Mouse (Mus musculus): ENCODE data around the gene Trappc2l. TPM values are rescaled to one million over a fixed set of nuclear protein-coding genes. Genes with fewer than 3 reads are reported as not detected.
A peak's percentile ranks its signal among the peaks of the same experiment; 100 is the strongest.

Trappc2l gene
- polyA plus RNA-seq, 1 experiment, result 302 TPM

GRCm38 (mm10) chr8:122656056-122656999, 44.9 kb downstream of the Trappc2l start:
- WGBS, result 67% methylated on average over 13 of the region's 13 CpGs
- Histone ChIP-seq H3K4me3 (ENCODE audit: insufficient read depth, low read depth, low read length) (no peak overlapping the region), H3K4me1 (ENCODE audit: control insufficient read depth, insufficient read depth, low read length) (0 out of 2 replicates have a peak, but pooled peaks cover 8% of the 10 kb centered on the region), H3K36me3 (ENCODE audit: control insufficient read depth, insufficient read depth, low read length) (no peaks in the 10 kb centered on the region), H3K27me3 (replicated peaks; ENCODE audit: control insufficient read depth, insufficient read depth, low read length) (no peaks in the 10 kb centered on the region), H3K27ac (ENCODE audit: insufficient read depth, low read depth, low read length) (peak overlapping the region; percentile 52; the same call in 1 of the 2 replicates)
- TF ChIP-seq CTCF (conservative IDR thresholded peaks at IDR 0.05; ENCODE audit: insufficient read depth, insufficient read length, low read depth, low read length) (no peak), POLR2A (IDR thresholded peaks at IDR 0.05; ENCODE audit: low read depth, low read length) (no peak)
- DNase-seq, result peak; percentile 54

DNA sequence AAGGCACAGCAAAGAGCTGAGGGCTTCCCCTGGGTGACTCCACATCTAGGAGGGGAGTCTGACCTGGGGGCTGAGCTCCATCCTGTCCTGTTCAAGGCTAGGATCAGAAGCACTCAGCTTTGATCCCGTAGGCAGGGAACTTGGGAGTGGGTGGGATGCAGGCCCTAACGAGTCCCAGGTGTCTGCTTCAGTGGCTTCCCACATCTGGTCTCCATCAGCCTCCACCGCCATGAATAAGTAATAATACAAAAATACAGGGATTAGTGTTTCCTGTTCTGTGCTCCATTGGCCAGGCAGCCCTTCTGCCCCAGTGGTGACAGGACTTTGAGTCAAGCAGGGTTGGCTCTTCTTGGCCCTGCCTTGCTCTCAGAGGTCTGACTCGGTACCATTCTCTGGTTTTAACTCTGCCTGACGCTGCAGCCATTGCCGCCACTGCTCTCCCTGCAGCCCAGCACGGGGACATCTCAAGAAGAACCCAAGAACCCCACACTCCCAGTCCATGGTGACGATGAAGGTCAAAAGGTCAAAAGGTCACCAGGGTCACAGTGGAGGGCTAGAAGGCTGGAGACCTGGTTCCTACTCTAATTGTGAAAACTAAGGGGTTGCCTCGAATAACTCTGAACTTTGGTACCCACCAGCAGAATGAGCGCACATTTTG, 46.8 kb downstream of the Trappc2l start:
- H3K4me1 ChIP-seq (ENCODE audit: control insufficient read depth, insufficient read depth, low read length), result peaks cover 10% of the 10 kb centered on the region; the same call in 1 of the 2 replicates
- H3K27ac ChIP-seq (ENCODE audit: insufficient read depth, low read depth, low read length), result no peak overlapping the region
- DNase-seq, result no peak
- no peaks in the 10 kb centered on the region for H3K27me3 ChIP-seq (replicated peaks; ENCODE audit: control insufficient read depth, insufficient read depth, low read length)
- 64% methylated on average over 10 of the region's 10 CpGs for WGBS
- TF ChIP-seq CTCF (conservative IDR thresholded peaks at IDR 0.05; ENCODE audit: insufficient read depth, insufficient read length, low read depth, low read length), result no peak
- TF ChIP-seq POLR2A (IDR thresholded peaks at IDR 0.05; ENCODE audit: low read depth, low read length), result no peak
- H3K4me3 ChIP-seq (ENCODE audit: insufficient read depth, low read depth, low read length), result no peak overlapping the region
- no peaks in the 10 kb centered on the region for H3K36me3 ChIP-seq (ENCODE audit: control insufficient read depth, insufficient read depth, low read length)

DNA sequence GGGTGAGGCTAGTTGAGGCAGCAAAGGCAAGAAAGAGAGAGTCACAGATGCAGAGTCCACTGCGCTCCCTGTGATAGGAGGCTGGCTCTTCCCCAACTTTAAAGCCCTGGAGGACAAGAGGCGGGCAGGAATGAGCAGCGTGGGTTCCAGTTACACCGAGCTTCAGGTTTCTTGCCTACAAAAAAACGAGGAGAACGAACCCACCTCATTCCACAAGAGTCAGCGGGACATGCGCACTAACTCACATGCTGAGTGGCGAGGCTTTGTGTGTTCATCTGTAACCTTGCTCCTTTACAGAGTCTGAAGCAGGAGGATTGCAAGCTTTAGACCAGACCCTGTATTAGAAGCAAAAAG, 47.3 kb downstream of the Trappc2l start:
- H3K4me1 ChIP-seq (ENCODE audit: control insufficient read depth, insufficient read depth, low read length), result peaks cover 15% of the 10 kb centered on the region; the same call in 1 of the 2 replicates

GRCm38 (mm10) chr8:122660022-122660421, 48.6 kb downstream of the Trappc2l start:
- TF ChIP-seq CTCF (conservative IDR thresholded peaks at IDR 0.05; ENCODE audit: insufficient read depth, insufficient read length, low read depth, low read length), result peak; percentile 66
- no peak for TF ChIP-seq POLR2A (IDR thresholded peaks at IDR 0.05; ENCODE audit: low read depth, low read length)
- Histone ChIP-seq H3K27ac (ENCODE audit: insufficient read depth, low read depth, low read length) (no peak overlapping the region), H3K27me3 (replicated peaks; ENCODE audit: control insufficient read depth, insufficient read depth, low read length) (no peaks in the 10 kb centered on the region), H3K4me3 (ENCODE audit: insufficient read depth, low read depth, low read length) (no peak overlapping the region), H3K36me3 (ENCODE audit: control insufficient read depth, insufficient read depth, low read length) (no peaks in the 10 kb centered on the region), H3K4me1 (ENCODE audit: control insufficient read depth, insufficient read depth, low read length) (peaks cover 20% of the 10 kb centered on the region; the same call in 1 of the 2 replicates)
- DNase-seq, result peak; percentile 35
- WGBS, result 81% methylated on average over 2 of the region's 2 CpGs

More for the DNA sequence above, 47.3 kb downstream of the Trappc2l start:
- Histone ChIP-seq H3K27ac (ENCODE audit: insufficient read depth, low read depth, low read length) (no peak overlapping the region), H3K27me3 (replicated peaks; ENCODE audit: control insufficient read depth, insufficient read depth, low read length) (no peaks in the 10 kb centered on the region), H3K4me3 (ENCODE audit: insufficient read depth, low read depth, low read length) (no peak overlapping the region), H3K36me3 (ENCODE audit: control insufficient read depth, insufficient read depth, low read length) (no peaks in the 10 kb centered on the region)
- TF ChIP-seq CTCF (conservative IDR thresholded peaks at IDR 0.05; ENCODE audit: insufficient read depth, insufficient read length, low read depth, low read length), result no peak
- no peak for TF ChIP-seq POLR2A (IDR thresholded peaks at IDR 0.05; ENCODE audit: low read depth, low read length)
- no peak for DNase-seq
- WGBS, result 57% methylated on average over 9 of the region's 9 CpGs

GRCm38 (mm10) chr8:122661138-122661537, 49.7 kb downstream of the Trappc2l start:
- Histone ChIP-seq H3K27me3 (replicated peaks; ENCODE audit: control insufficient read depth, insufficient read depth, low read length) (no peaks in the 10 kb centered on the region), H3K27ac (ENCODE audit: insufficient read depth, low read depth, low read length) (peak overlapping the region; percentile 20), H3K4me1 (ENCODE audit: control insufficient read depth, insufficient read depth, low read length) (peaks cover 17% of the 10 kb centered on the region; the same call in 1 of the 2 replicates), H3K4me3 (ENCODE audit: insufficient read depth, low read depth, low read length) (no peak overlapping the region), H3K36me3 (ENCODE audit: control insufficient read depth, insufficient read depth, low read length) (no peaks in the 10 kb centered on the region)
- WGBS, result 30% methylated on average over 7 of the region's 7 CpGs
- no peak for TF ChIP-seq CTCF (conservative IDR thresholded peaks at IDR 0.05; ENCODE audit: insufficient read depth, insufficient read length, low read depth, low read length)
- no peak for TF ChIP-seq POLR2A (IDR thresholded peaks at IDR 0.05; ENCODE audit: low read depth, low read length)
- DNase-seq, result peak; percentile 64

- no peak for TF ChIP-seq POLR2A (IDR thresholded peaks at IDR 0.05; ENCODE audit: low read depth, low read length)
- TF ChIP-seq CTCF (conservative IDR thresholded peaks at IDR 0.05; ENCODE audit: insufficient read depth, insufficient read length, low read depth, low read length), result no peak
Observed at GRCm38 (mm10) chr8:122661894-122662293, 50.5 kb downstream of the Trappc2l start.

DNA sequence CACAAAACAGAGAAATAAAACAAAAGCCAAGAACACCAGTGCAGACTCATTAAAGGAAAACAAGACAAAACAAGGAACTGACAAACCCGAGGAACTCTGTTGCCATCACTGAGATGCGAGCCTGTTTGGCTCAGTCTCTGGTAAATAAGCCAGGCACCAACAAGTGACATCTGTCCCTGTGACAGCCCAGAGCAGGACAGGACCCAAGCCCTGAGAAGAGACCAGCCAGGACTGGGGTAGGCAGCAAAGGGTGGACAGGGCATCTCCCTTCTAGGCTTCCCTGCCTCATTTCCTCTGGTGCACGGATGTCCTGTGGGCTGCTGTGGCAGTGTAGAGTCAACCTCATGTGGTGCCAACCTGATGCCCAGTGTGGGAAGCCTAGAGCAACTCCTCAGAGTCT, 51.7 kb downstream of the Trappc2l start:
- no peak for TF ChIP-seq POLR2A (IDR thresholded peaks at IDR 0.05; ENCODE audit: low read depth, low read length)
- no peak for TF ChIP-seq CTCF (conservative IDR thresholded peaks at IDR 0.05; ENCODE audit: insufficient read depth, insufficient read length, low read depth, low read length)
- no peak overlapping the region for H3K4me3 ChIP-seq (ENCODE audit: insufficient read depth, low read depth, low read length)
- peaks cover 17% of the 10 kb centered on the region; the same call in 1 of the 2 replicates for H3K4me1 ChIP-seq (ENCODE audit: control insufficient read depth, insufficient read depth, low read length)
- peak overlapping the region; percentile 71 for H3K27ac ChIP-seq (ENCODE audit: insufficient read depth, low read depth, low read length)
- WGBS, result 50% methylated on average over 3 of the region's 3 CpGs
- H3K36me3 ChIP-seq (ENCODE audit: control insufficient read depth, insufficient read depth, low read length), result no peaks in the 10 kb centered on the region
- no peak for DNase-seq
- H3K27me3 ChIP-seq (replicated peaks; ENCODE audit: control insufficient read depth, insufficient read depth, low read length), result no peaks in the 10 kb centered on the region

More at GRCm38 (mm10) chr8:122661894-122662293, 50.5 kb downstream of the Trappc2l start:
- no peak overlapping the region for H3K4me3 ChIP-seq (ENCODE audit: insufficient read depth, low read depth, low read length)
- H3K27me3 ChIP-seq (replicated peaks; ENCODE audit: control insufficient read depth, insufficient read depth, low read length), result no peaks in the 10 kb centered on the region
- no peak overlapping the region for H3K27ac ChIP-seq (ENCODE audit: insufficient read depth, low read depth, low read length)
- no peak for DNase-seq
- H3K36me3 ChIP-seq (ENCODE audit: control insufficient read depth, insufficient read depth, low read length), result no peaks in the 10 kb centered on the region
- 92% methylated on average over 2 of the region's 2 CpGs for WGBS
- H3K4me1 ChIP-seq (ENCODE audit: control insufficient read depth, insufficient read depth, low read length), result peaks cover 17% of the 10 kb centered on the region; the same call in 1 of the 2 replicates
